Mouse (Mus musculus) lung, postnatal 4 days (tissue): Measurements from ENCODE around the gene Tacc2.

ENCODE experiments used
- DNase-seq, 2 experiments: peaks; one replicate each; pipeline ENCODE4 v3.0.0; 2021

Gene Tacc2

GRCm38 (mm10) chr7:130621068-130621467 is 43.8 kb downstream of the Tacc2 start:
- no peak for DNase-seq

- no peak for DNase-seq
Observed at GRCm38 (mm10) chr7:130621953-130622352, 44.7 kb downstream of the Tacc2 start.

GRCm38 (mm10) chr7:130622359-130622758 is 45.1 kb downstream of the Tacc2 start:
- no peak for DNase-seq

DNA sequence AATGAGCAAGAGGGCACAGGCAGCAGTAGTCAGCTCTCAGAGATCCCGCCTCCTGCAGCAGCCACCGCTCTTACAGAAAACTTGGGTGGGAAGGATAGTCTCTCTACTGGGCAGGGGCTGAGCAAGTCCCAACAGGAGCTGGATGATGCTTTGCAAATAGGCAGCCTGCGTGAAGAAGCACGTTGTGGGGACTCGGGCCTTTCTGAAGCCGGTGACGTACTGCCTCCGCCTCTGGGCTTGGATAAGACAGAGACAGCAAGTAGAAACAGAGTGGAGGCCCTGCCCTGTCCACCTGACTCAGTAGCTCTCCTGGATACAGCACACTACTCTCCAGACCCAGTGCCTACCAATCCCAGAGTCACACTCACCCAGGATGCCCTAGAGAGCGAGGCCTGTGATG is 47.1 kb downstream of the Tacc2 start:
- no peak for DNase-seq

DNA sequence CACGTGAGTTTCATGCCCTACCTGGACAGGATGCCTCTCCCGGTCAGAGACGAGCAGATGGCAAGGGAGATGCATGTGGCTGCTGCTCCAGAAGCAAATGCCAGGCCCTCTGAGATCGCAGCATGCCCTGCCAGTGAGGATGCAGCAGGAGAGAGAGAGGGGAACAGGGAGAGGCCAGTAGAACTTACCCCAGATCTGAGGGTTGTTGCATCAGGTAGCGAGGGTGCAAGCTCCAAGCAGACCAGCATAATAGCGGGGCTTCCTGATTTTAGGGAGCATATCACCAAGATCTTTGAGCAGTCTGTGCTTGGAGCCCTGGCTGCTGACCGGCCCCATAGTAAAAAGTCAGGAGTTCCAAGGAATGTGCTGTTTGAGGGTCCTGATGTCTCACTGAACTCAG is 48.1 kb downstream of the Tacc2 start:
- DNase-seq, result no peak

DNA sequence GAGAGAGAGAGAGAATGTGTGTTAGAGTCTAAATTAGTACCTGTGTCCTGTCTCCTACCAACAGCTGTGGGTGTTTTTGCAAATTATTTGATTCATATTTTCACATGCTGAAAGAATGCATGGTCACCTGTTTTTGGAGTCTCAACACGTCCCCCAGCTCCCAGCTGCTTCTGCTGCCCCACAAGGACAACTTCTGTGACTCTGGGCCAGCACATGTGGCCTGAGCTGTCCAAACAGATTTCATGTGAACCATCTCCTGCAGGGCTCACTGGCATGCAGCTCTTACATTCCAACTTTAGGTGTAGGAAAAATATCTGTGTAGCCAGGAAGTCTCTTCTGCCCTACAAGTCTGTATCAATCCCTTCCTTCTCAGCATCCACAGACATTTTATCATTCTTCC is 51.4 kb downstream of the Tacc2 start:
- no peak for DNase-seq

DNA sequence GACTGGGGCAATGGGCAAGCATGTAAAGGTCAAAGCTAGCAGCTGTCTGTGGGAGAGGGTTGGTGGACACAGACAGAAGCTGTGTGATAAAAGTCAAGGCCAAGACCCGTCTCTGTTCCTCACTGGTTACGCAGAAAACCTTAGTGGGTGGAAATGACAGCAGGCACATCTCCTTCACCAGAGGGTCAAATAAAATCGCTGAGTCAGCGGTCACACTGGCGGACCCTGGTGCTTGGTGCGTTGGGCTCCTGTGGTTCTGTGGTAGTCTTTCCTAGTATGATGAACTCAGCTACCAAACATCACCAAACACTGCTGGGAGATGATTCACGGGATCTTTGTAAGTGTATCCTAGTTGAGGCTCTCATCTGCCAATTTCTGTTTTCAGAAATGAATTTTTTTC is 52.8 kb downstream of the Tacc2 start:
- DNase-seq, result no peak

DNA sequence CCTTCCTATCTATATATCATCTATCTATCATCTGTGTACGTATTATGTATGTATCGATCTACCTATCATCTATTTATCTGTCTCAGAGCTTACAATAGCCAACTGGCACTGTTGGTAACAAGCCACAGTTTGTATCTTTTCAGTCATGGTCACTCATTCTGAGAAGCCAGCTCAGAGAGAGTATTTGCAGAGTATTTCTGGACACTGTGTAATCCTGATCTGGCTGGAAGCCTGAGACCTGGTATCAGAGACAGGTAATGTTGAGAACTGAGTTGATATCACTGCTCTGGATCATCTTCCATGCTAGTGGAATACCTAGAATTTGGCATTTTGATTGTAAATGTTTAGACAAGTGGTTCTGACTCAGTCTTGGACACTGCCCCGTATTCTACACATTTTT is 53.7 kb downstream of the Tacc2 start:
- DNase-seq, result no peak

- peak; percentile 54 to 58 for DNase-seq
Observed at GRCm38 (mm10) chr7:130631553-130632378, 54.5 kb downstream of the Tacc2 start.

DNA sequence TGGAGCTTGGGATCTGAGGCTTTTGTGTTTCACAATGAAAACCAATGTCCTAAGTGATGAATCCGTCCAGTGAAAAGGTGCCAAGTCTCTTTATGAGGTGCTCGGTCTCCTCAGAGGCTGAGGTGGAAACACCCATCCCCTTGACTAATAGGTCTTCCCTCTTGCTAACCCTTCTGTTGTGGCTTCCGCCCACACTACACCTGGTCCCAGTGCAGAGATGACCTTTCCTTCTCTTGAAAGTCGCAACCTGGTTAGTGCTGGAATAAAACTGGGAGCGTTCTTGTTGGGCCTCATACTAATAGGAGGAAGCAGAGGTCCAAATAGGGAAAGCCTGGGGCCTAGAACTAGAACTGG is 55.1 kb downstream of the Tacc2 start:
- DNase-seq, result no peak

- DNase-seq, result no peak
Observed at GRCm38 (mm10) chr7:130634259-130634871, 57.1 kb downstream of the Tacc2 start.

DNA sequence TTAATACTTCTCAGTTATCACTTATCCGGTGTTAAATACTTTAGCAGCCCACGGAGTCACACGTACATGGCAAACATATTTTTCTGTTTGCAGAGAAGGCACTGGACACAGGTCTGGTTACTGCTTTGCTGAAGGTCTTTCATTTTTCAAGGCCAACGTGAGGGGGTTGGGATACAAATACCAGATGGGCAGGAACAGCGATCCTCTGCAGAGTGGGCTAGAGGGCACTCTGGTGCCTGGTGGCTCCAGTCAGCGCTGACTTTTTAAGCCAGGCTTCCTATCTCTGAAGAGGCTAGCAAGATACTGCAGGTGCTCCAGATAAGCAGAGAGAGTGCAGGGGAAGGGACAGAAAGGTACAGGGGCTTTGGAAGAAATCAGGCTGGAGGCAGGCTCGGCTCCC is 58.0 kb downstream of the Tacc2 start:
- DNase-seq, result peak in 1 of 2 experiments; percentile 11

DNA sequence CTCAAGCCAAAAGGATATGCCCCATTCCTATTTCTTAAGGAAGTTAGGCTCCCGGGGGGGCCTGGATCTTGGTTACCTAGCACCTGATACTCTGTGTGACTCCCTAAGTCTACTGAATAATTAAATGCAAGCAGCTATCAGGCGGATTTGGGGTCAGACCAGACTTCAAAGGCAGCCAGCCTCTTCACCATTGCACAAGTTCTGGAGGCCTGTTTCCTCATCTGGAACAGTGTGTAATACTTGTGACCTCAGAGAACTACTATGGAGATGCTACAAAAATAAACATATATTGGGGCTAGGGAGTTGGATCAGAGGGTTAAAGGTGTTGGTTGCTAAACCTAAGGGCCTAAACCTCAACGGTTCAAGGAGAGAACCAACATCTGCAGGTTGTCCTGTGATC is 59.0 kb downstream of the Tacc2 start:
- DNase-seq, result peak in 1 of 2 experiments; percentile 33

GRCm38 (mm10) chr7:130636902-130637301 is 59.7 kb downstream of the Tacc2 start:
- no peak for DNase-seq

DNA sequence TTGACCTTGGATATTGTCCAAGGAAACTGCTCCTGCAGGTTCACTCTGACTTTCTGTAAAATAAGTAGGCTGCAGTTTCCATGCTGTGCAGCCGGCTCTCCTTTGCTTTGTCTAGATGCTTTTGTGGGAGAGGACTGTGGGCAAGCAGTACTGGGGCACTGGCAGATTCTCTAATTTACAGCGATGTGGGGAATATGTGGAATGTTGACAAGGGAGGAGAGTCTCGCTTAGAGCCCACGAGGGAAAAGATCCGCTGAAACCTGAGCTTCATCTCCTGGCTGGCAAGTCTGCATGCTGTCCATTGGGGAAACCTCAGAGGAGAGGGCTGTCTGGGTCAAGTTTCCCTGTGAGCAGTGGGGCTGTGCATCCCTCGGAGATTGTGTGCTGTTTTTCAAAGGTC is 60.6 kb downstream of the Tacc2 start:
- no peak for DNase-seq

DNA sequence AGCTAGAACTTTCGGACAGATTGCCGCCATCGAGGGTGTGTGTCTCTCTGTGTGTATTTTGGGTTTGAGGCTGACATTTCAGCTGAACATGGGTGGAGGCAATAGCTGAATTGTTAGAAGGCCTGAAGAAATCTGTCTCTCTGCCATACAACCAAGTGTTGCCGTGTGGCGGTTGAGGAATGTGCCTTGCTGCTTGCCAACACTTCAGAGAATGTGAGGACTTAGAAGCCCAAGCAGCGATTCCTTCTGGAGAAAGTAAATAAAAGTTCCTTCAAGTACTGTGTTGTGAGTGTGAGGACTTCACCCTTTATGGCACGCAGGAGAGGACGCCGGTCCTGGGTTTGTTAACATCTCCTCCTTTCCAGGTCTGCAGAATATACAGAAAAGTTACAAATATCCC is 63.4 kb downstream of the Tacc2 start:
- DNase-seq, result peak; percentile 57 to 83

DNA sequence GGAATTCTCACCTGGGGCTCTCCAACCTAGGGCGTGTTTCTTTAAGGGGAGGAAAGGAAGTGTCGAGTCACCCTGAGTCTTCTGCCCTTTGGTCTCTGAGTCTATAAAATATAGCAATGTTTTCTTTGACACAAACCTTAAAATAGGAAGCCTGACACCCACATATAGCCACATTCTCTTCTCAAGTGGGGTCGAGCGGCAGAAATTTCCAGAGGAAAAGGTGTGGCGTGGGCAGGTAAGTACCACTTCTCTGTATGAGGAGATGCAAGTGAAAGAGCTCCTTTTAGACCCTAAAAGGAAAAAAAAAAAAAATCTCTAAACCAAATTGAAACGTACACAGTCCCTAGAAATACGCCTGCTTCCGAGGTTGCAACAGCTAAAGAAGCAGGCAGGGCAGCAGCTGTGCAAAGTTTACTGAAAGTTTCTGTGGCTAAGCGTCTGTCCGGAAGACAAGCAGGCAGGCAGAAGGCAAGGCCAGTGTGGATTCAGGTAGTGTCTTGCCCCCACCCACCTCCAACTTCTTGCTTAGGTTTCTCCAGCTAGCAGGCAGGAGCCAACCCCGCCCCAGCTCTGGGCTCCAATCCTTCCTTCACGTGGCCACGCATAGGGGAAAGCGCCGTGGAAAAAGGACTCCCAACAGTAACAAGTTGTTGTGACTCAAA is 68.2 kb downstream of the Tacc2 start:
- peak in 1 of 2 experiments; percentile 55 for DNase-seq

DNA sequence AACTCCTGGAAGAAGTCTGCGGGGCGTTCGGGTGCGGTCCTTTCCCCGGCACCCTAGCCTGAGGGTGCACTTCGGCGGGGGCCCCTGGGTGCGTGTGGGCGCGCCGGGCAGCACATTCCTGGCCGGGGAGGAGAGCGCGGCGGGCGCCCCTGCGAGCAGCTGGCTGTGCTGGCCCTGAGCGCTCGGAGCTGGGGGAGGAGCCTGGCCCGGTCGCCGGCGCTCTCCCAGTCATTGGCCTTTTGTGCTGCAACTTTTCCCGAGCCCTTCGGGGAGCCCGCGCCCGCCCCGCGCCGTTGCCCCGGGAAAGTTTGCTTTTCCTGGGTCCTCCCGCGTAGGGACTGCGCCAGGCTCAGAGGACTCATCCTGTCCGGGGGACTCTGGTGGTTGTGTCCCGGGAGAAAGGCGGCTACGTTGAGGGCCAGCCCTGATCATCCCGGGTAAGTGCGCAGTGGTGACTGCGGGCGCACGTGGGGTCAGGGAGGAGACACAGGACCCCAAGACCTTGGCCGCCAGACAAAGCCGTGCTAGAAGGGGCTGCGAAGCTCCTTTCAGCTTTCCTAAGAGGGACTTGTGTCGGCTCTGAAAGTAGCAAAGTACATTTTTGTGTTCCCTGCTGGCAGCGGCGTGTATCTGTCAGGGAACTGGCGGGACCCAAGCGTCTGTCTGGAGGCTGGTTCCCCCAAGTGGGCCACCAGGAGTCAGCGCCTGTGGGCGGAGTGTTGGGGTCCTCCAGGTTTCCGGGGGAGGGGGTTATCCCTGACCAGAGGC is 68.9 kb downstream of the Tacc2 start:
- DNase-seq, result peak; percentile 86 to 92

DNA sequence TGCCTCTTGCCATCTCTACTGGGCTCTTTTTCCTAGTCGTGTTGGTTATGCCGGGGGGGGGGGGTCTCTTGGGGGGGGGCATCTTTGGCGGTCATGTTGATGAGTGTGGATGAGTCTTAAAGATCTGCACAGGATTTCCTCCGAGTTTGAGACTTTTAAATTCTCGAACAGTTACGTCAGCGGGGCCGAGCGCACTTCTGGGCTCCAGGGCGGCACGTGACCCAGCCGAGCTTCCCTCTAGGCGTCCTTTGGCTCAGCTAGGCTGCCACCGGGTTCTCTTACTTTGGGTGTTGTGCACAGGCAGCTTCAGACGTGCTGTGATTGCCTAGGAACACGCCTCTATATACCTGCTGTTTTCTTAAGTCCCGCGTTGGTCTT is 69.5 kb downstream of the Tacc2 start:
- peak; percentile 86 to 88 for DNase-seq

GRCm38 (mm10) chr7:130648061-130648460 is 70.8 kb downstream of the Tacc2 start:
- DNase-seq, result no peak

- no peak for DNase-seq
Observed at GRCm38 (mm10) chr7:130649257-130649656, 72.0 kb downstream of the Tacc2 start.

- no peak for DNase-seq
Observed at GRCm38 (mm10) chr7:130650621-130651020, 73.4 kb downstream of the Tacc2 start.

- DNase-seq, result no peak
Observed at GRCm38 (mm10) chr7:130653036-130653555, 75.9 kb downstream of the Tacc2 start.
